Mouse (Mus musculus): ENCODE results near the gene Mrpl18. TPM values are rescaled to one million over a fixed set of nuclear protein-coding genes. Genes with fewer than 3 reads are reported as not detected.

Mrpl18 gene
- total and polyA plus RNA-seq, 3 experiments = 202 to 257 TPM; not detected in 1

DNA sequence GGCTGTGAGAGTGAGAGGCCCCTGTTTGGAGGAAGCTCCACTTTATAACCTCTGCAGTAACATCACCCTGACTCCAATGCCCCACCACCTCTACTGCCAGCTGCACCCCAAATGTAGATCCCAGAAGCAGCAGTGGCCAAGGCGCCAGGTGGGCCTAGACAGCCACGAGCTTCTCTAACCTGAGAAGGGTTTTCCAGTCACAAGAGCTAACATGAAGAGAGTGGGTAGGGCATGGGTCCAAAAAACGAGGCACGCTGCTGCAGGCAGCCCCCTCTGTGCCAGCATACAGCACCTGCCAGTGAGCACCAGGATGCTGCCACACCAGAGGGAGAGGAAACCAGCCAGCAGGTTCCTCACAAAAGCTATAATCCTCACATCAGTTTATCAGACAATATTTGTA is 25.1 kb downstream of the Mrpl18 start:
- DNase-seq (ENCODE audit: low read depth, low spot score) = no peak
- Histone ChIP-seq H3K27ac (ENCODE audit: control insufficient read depth, low read depth, low read length) (no peak overlapping the region), H3K4me1 (ENCODE audit: control insufficient read depth in 1 of 2, insufficient read depth in 2 of 2, low read length in 2 of 2) (no peaks in the 10 kb centered on the region), H3K27me3 (ENCODE audit: control insufficient read depth in 1 of 2, insufficient read depth in 2 of 2, low read length in 2 of 2) (no peaks in the 10 kb centered on the region), H3K9ac (ENCODE audit: control insufficient read depth, low read depth, low read length, poor library complexity, severe bottlenecking) (no peak overlapping the region), H3K9me3 (replicated peaks; ENCODE audit: insufficient read depth, low read length) (no peaks in the 10 kb centered on the region), H3K4me3 (ENCODE audit: control insufficient read depth in 1 of 2, insufficient read depth in 1 of 2, low read depth in 2 of 2, low read length in 2 of 2) (no peak overlapping the region), H3K36me3 (ENCODE audit: control insufficient read depth in 1 of 2, insufficient read depth in 2 of 2, low read length in 2 of 2) (no peaks in the 10 kb centered on the region), H3K79me2 (ENCODE audit: control insufficient read depth, insufficient read depth, low read length, poor library complexity) (no peaks in the 10 kb centered on the region)
- no peak for TF ChIP-seq GABPA (IDR thresholded peaks at IDR 0.05; ENCODE audit: low read depth, low read length)
- TF ChIP-seq MXI1 (IDR thresholded peaks at IDR 0.05; ENCODE audit: low read depth, low read length) = no peak
- TF ChIP-seq NRF1 (IDR thresholded peaks at IDR 0.05; ENCODE audit: insufficient read depth, low read depth, low read length, poor library complexity, severe bottlenecking) = no peak
- no peak for TF ChIP-seq CHD2 (IDR thresholded peaks at IDR 0.05; ENCODE audit: low read length)
- no peak for TF ChIP-seq POLR2A (IDR thresholded peaks at IDR 0.05; ENCODE audit: control insufficient read depth in 1 of 2, insufficient read depth in 1 of 2, low read depth in 1 of 2, low read length in 2 of 2, poor library complexity in 1 of 2)
- TF ChIP-seq SMC3 (IDR thresholded peaks at IDR 0.05; ENCODE audit: low read depth, low read length) = no peak
- TF ChIP-seq USF1 (IDR thresholded peaks at IDR 0.05; ENCODE audit: low read depth, low read length) = no peak
- no peak for TF ChIP-seq ZMIZ1 (IDR thresholded peaks at IDR 0.05; ENCODE audit: low read depth, low read length)
- no peak for TF ChIP-seq TCF12 (IDR thresholded peaks at IDR 0.05; ENCODE audit: low read depth, low read length)
- no peak for TF ChIP-seq POLR2AphosphoS5 (IDR thresholded peaks at IDR 0.05; ENCODE audit: borderline replicate concordance, low read depth, low read length)
- no peak for TF ChIP-seq TAL1 (IDR thresholded peaks at IDR 0.05; ENCODE audit: low read length)
- no peak for TF ChIP-seq RAD21 (IDR thresholded peaks at IDR 0.05; ENCODE audit: low read depth, low read length)
- no peak for TF ChIP-seq E2F4 (IDR thresholded peaks at IDR 0.05; ENCODE audit: borderline replicate concordance, low read depth, low read length)
- no peak for TF ChIP-seq CTCF (IDR thresholded peaks at IDR 0.05 in 2 of 3, conservative IDR thresholded peaks at IDR 0.05 in 1 of 3; ENCODE audit: control insufficient read depth in 1 of 3, insufficient read depth in 1 of 3, low read depth in 2 of 3, low read length in 3 of 3, poor library complexity in 1 of 3, severe bottlenecking in 1 of 3)

DNA sequence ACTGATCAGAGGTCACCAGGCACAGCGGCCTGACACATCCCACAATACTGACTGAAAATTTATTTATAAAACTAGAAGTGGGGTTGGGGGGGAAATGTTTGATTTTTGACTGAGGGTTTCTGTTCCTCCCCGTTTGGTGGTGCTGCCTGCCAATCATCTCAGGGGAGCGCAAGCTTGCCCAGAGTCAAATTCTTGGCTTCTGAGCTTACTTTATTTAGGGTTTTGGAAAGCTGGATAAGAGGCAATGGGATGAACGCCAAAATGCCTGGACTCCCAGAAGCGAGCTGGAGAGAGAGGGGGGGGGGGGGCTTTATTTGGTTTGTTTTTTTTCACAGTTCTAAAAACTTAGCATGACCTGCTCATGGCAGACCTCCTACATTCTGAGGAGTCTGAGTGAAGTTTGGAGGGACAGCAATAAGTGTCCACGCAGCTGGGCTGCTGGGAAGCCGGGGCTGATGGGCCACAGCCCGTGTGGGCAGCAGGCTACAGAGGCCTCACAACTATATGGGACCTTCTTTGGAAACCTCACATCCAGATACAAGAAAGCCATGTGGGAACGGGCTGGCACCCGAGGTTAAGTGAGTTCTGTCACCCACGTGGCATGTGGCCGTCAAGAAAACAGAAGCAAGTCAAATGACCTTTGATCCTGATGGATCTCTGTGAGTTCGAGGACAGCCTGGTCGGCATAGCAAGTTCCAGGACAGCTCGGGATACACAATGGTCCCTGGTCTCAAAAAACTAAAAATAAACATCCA is 28.9 kb downstream of the Mrpl18 start:
- Histone ChIP-seq H3K9ac (ENCODE audit: control insufficient read depth, low read depth, low read length, poor library complexity, severe bottlenecking) (no peak overlapping the region), H3K79me2 (ENCODE audit: control insufficient read depth, insufficient read depth, low read length, poor library complexity) (no peaks in the 10 kb centered on the region), H3K4me1 (ENCODE audit: control insufficient read depth in 1 of 2, insufficient read depth in 2 of 2, low read length in 2 of 2) (no peaks in the 10 kb centered on the region), H3K27me3 (ENCODE audit: control insufficient read depth in 1 of 2, insufficient read depth in 2 of 2, low read length in 2 of 2) (no peaks in the 10 kb centered on the region), H3K9me3 (replicated peaks; ENCODE audit: insufficient read depth, low read length) (no peaks in the 10 kb centered on the region), H3K4me3 (ENCODE audit: control insufficient read depth in 1 of 2, insufficient read depth in 1 of 2, low read depth in 2 of 2, low read length in 2 of 2) (no peak overlapping the region), H3K27ac (ENCODE audit: control insufficient read depth, low read depth, low read length) (no peak overlapping the region), H3K36me3 (ENCODE audit: control insufficient read depth in 1 of 2, insufficient read depth in 2 of 2, low read length in 2 of 2) (no peaks in the 10 kb centered on the region)
- no peak for TF ChIP-seq TAL1 (IDR thresholded peaks at IDR 0.05; ENCODE audit: low read length)
- no peak for TF ChIP-seq ETS1 (IDR thresholded peaks at IDR 0.05; ENCODE audit: low read depth, low read length)
- no peak for TF ChIP-seq ELF1 (IDR thresholded peaks at IDR 0.05; ENCODE audit: low read depth, low read length)
- TF ChIP-seq POLR2AphosphoS5 (IDR thresholded peaks at IDR 0.05; ENCODE audit: borderline replicate concordance, low read depth, low read length) = no peak
- TF ChIP-seq EP300 (IDR thresholded peaks at IDR 0.05; ENCODE audit: low read depth in 1 of 2, low read length in 2 of 2) = no peak
- no peak for TF ChIP-seq CTCF (IDR thresholded peaks at IDR 0.05 in 2 of 3, conservative IDR thresholded peaks at IDR 0.05 in 1 of 3; ENCODE audit: control insufficient read depth in 1 of 3, insufficient read depth in 1 of 3, low read depth in 2 of 3, low read length in 3 of 3, poor library complexity in 1 of 3, severe bottlenecking in 1 of 3)
- no peak for DNase-seq (ENCODE audit: low read depth, low spot score)

Measured in MEL (cell line).